ENCODE assay signal across 19 mouse cellular contexts in genomic region chr5:24620116-24620515, GRCm38 (mm10). TPM values are rescaled to one million over a fixed set of nuclear protein-coding genes. Genes with fewer than 3 reads are reported as not detected.
DNase-seq lines count a peak whose midpoint lies in the region; ATAC-seq lines count a peak whose summit lies in the region.
"Had no signal": no experiment of that assay in that cellular context is flagged by ENCODE, and none has a peak within 500 bp of the region (broad histone marks: within the 10 kb centered on the region; RNA-seq: fewer than 3 reads in every experiment).

No protein-coding gene starts in this region.

- H3K36me3 ChIP-seq in limb, embryonic 12.5 days: no peaks in the 10 kb centered on the region
- no peaks in the 10 kb centered on the region for H3K36me3 ChIP-seq in limb, embryonic 10.5 days
- H3K36me3 ChIP-seq: intestine, embryonic 15.5 days; liver, embryonic 12.5 days; neural tube, embryonic 12.5 days had no signal

- H3K4me3 ChIP-seq in limb, embryonic 12.5 days (replicated peaks): no peak overlapping the region
- H3K4me3 ChIP-seq in limb, embryonic 10.5 days: no peak overlapping the region
- H3K4me3 ChIP-seq: gastrocnemius, adult 2 months; intestine, embryonic 15.5 days; liver, embryonic 12.5 days; neural tube, embryonic 12.5 days had no signal

- peaks cover 47% of the 10 kb centered on the region for H3K27me3 ChIP-seq in limb, embryonic 12.5 days
- peaks cover 61% of the 10 kb centered on the region for H3K27me3 ChIP-seq in limb, embryonic 10.5 days (ENCODE audit: low read depth, poor library complexity, severe bottlenecking)
- H3K27me3 ChIP-seq: Patski had no signal

- H3K9ac ChIP-seq in limb, embryonic 12.5 days (replicated peaks): no peak overlapping the region
- H3K9ac ChIP-seq: intestine, embryonic 15.5 days; liver, embryonic 12.5 days; neural tube, embryonic 12.5 days had no signal

- peak; percentile 73 for DNase-seq in heart, adult 11 months
- no peak for DNase-seq in heart, adult 9 months (ENCODE audit: low spot score in 2 of 2)
- DNase-seq in limb, embryonic 10.5 days (ENCODE audit: low spot score): no peak
- DNase-seq in adipocyte (ENCODE audit: low spot score): peak; percentile 42
- peak; percentile 68 for DNase-seq in kidney, postnatal 14 days
- DNase-seq in adrenal gland, adult 8-10 months: no peak
- DNase-seq: B cell, adult 2 months; cerebellum, adult 8-10 months; gastrocnemius, adult 2 months; layer of hippocampus, adult 9-11 months; spleen, adult 18-20 months; thymus, postnatal 14 days had no signal

- no peak overlapping the region for H3K4me2 ChIP-seq in limb, embryonic 12.5 days
- H3K4me2 ChIP-seq: intestine, embryonic 15.5 days; liver, embryonic 12.5 days; neural tube, embryonic 12.5 days had no signal

- 56% methylated on average over 8 of the region's 8 CpGs for WGBS in limb, embryonic 12.5 days
- 76% methylated on average over 8 of the region's 8 CpGs for WGBS in limb, embryonic 10.5 days

- H3K9me3 ChIP-seq in limb, embryonic 12.5 days: no peaks in the 10 kb centered on the region
- H3K9me3 ChIP-seq in limb, embryonic 10.5 days (replicated peaks): no peaks in the 10 kb centered on the region
- H3K9me3 ChIP-seq: intestine, embryonic 15.5 days; liver, embryonic 12.5 days; neural tube, embryonic 12.5 days had no signal

- H3K4me1 ChIP-seq in limb, embryonic 12.5 days (replicated peaks): peaks cover 26% of the 10 kb centered on the region
- H3K4me1 ChIP-seq in limb, embryonic 10.5 days: peaks cover 25% of the 10 kb centered on the region

- H3K27ac ChIP-seq in limb, embryonic 12.5 days: peak overlapping the region; percentile 68; the same call in 1 of the 2 replicates
- H3K27ac ChIP-seq in limb, embryonic 10.5 days: no peak overlapping the region
- H3K27ac ChIP-seq: gastrocnemius, adult 2 months; intestine, embryonic 15.5 days; liver, embryonic 12.5 days; neural tube, embryonic 12.5 days had no signal

- no peak for ATAC-seq in limb, embryonic 12.5 days (ENCODE audit: insufficient number of reproducible peaks, insufficient read depth, low FRiP score, low TSS enrichment, low read depth)
- no peak for ATAC-seq in CD4-positive, CD25-positive, alpha-beta regulatory T cell, adult 4 months
- ATAC-seq: activated CD4-positive, CD25-positive, alpha-beta regulatory T cell, adult 4 months; intestine, embryonic 15.5 days; liver, embryonic 12.5 days; Patski had no signal

RNA-seq across cellular contexts. Expression of gene Smarcd3, which starts 4.1 kb away (rescaled TPM):
- 68.5 and 72.6 TPM in 2 replicates for polyA plus RNA-seq in limb, embryonic 12.5 days (2016; fragmentation: Nextera tagmentation; extraction: Ambion mirVana)
- 21.5 and 34.3 TPM in 2 replicates for polyA plus RNA-seq in limb, embryonic 10.5 days (2016; fragmentation: Nextera tagmentation; extraction: Ambion mirVana)
- under 1 TPM; 0.48 to 0.61 TPM for polyA plus RNA-seq in CD4-positive, CD25-positive, alpha-beta regulatory T cell, adult 4 months (2017; shearing (Covaris generic))
- 10 to 100 TPM; 14.3 to 42.2 (median 24.7) TPM for total RNA-seq in adrenal gland, adult 8-10 months (2022)

RNA-seq across cellular contexts. Expression of gene Chpf2, which starts 33.6 kb away (rescaled TPM):
- 20.1 and 24.0 TPM in 2 replicates for polyA plus RNA-seq in limb, embryonic 12.5 days (2016; fragmentation: Nextera tagmentation; extraction: Ambion mirVana)
- 15.1 and 19.0 TPM in 2 replicates for polyA plus RNA-seq in limb, embryonic 10.5 days (2016; fragmentation: Nextera tagmentation; extraction: Ambion mirVana)
- 10 to 100 TPM in 1 of 2 experiments, 1 to 10 TPM in 1; 9.3 to 15.6 TPM for polyA plus RNA-seq in CD4-positive, CD25-positive, alpha-beta regulatory T cell, adult 4 months (2017; shearing (Covaris generic))
- total RNA-seq in adrenal gland, adult 8-10 months (2022): 10 to 100 TPM; 38.1 to 70.3 (median 57.1) TPM

RNA-seq across cellular contexts. Expression of gene Abcf2, which starts 42.8 kb away (rescaled TPM):
- 131 and 134 TPM in 2 replicates for polyA plus RNA-seq in limb, embryonic 12.5 days (2016; fragmentation: Nextera tagmentation; extraction: Ambion mirVana)
- polyA plus RNA-seq in limb, embryonic 10.5 days (2016; fragmentation: Nextera tagmentation; extraction: Ambion mirVana): 177 and 197 TPM in 2 replicates
- polyA plus RNA-seq in CD4-positive, CD25-positive, alpha-beta regulatory T cell, adult 4 months (2017; shearing (Covaris generic)): 10 to 100 TPM; 62.1 to 87.7 TPM
- 10 to 100 TPM; 59.5 to 89.6 (median 75.2) TPM for total RNA-seq in adrenal gland, adult 8-10 months (2022)

Comparison
In these comparisons a context has a peak if more than half of its experiments do, and no peak if none do; other contexts are left out.
1. DNase-seq: peak in heart, adult 11 months (single experiment), adipocyte (single experiment) and kidney, postnatal 14 days (single experiment); none in heart, adult 9 months (0 of 2), limb, embryonic 10.5 days (single experiment) and adrenal gland, adult 8-10 months (single experiment).
2. RNA of gene Smarcd3, which starts 4.1 kb away (polyA plus RNA-seq): 68.5 to 72.6 TPM in limb, embryonic 12.5 days and 21.5 to 34.3 TPM in limb, embryonic 10.5 days; 0.48 to 0.61 TPM in CD4-positive, CD25-positive, alpha-beta regulatory T cell, adult 4 months; every median in the first group is over 10 times any median in the second.